Mouse (Mus musculus): ENCODE results near the gene 1110032A03Rik. TPM values are rescaled to one million over a fixed set of nuclear protein-coding genes. Genes with fewer than 3 reads are reported as not detected.

1110032A03Rik gene
- polyA plus RNA-seq, 1 experiment = 1.3 TPM

- H3K4me3 ChIP-seq (replicated peaks) = peak overlapping the region; percentile 96
- H3K9me3 ChIP-seq = no peaks in the 10 kb centered on the region
- peaks cover 47% of the 10 kb centered on the region for H3K36me3 ChIP-seq (replicated peaks; ENCODE audit: low read length)
- H3K27me3 ChIP-seq (replicated peaks) = no peaks in the 10 kb centered on the region
- H3K4me1 ChIP-seq = peaks cover 18% of the 10 kb centered on the region
- TF ChIP-seq GATA1 (IDR thresholded peaks at IDR 0.05; ENCODE audit: borderline replicate concordance, low read length) (no peak), FLI1 (IDR thresholded peaks at IDR 0.05; ENCODE audit: low read length) (no peak)
Observed at GRCm38 (mm10) chr9:50776162-50776760, 941 bp upstream of the 1110032A03Rik start.

DNA sequence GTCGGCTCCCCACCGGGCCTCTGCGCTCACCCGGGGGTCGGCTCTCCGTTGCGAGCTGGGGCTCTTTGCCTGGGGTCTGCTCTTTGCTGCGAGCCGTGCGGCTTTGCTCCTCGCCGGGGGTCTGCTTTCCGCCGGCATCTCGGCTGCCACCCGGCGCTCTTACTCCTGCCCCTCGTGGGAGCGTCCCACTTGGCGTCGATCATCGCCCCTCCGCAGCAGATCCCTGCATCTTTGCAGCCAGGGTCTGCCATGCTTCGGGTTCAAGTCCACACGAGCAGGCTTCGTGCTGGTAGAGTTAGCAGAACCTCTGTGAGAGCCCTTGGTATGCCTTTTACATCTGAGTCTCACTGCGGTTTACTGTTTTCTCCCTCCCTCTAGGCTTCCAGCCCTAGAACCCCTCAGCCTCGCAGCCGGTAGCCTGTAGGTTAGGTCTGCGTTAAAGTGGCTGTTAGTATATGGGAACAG, 374 bp upstream of the 1110032A03Rik start:
- peaks cover 18% of the 10 kb centered on the region for H3K4me1 ChIP-seq
- peaks cover 46% of the 10 kb centered on the region for H3K36me3 ChIP-seq (replicated peaks; ENCODE audit: low read length)
- peak overlapping the region; percentile 96 for H3K4me3 ChIP-seq (replicated peaks)
- H3K27me3 ChIP-seq (replicated peaks) = no peaks in the 10 kb centered on the region
- no peak for TF ChIP-seq FLI1 (IDR thresholded peaks at IDR 0.05; ENCODE audit: low read length)
- no peak for TF ChIP-seq GATA1 (IDR thresholded peaks at IDR 0.05; ENCODE audit: borderline replicate concordance, low read length)
- no peaks in the 10 kb centered on the region for H3K9me3 ChIP-seq

DNA sequence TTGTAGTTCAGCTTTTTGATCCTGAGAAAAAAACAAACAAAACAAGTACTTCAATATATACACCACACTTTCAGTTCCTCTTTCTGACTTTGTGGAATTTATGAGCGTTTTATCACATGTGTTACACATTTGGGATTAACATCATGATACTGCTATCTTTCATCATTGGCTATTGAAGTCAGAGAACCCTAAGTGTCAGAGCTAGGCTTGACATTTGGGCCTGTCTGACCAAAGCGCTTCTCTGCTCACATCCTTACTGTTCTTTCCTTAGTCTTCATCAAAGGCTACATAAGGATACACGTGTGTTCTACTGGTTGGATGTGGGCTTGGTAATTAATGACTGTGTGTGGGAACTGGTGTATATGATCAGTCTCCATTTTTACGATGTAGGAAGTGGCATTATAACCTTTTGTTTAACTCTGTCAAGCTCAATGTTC, 1.3 kb downstream of the 1110032A03Rik start:
- peak overlapping the region; percentile 96 for H3K4me3 ChIP-seq (replicated peaks)
- TF ChIP-seq FLI1 (IDR thresholded peaks at IDR 0.05; ENCODE audit: low read length) = no peak
- H3K9me3 ChIP-seq = no peaks in the 10 kb centered on the region
- peaks cover 35% of the 10 kb centered on the region for H3K36me3 ChIP-seq (replicated peaks; ENCODE audit: low read length)
- peaks cover 27% of the 10 kb centered on the region for H3K4me1 ChIP-seq
- H3K27me3 ChIP-seq (replicated peaks) = no peaks in the 10 kb centered on the region

- H3K4me3 ChIP-seq (replicated peaks) = no peak overlapping the region
- peaks cover 22% of the 10 kb centered on the region for H3K36me3 ChIP-seq (replicated peaks; ENCODE audit: low read length)
- no peaks in the 10 kb centered on the region for H3K9me3 ChIP-seq
- peaks cover 37% of the 10 kb centered on the region for H3K4me1 ChIP-seq
- H3K27me3 ChIP-seq (replicated peaks) = no peaks in the 10 kb centered on the region
- TF ChIP-seq GATA1 (IDR thresholded peaks at IDR 0.05; ENCODE audit: borderline replicate concordance, low read length) (no peak), FLI1 (IDR thresholded peaks at IDR 0.05; ENCODE audit: low read length) (no peak)
Observed at GRCm38 (mm10) chr9:50770011-50770410, 5.3 kb downstream of the 1110032A03Rik start.

GRCm38 (mm10) chr9:50768107-50769002, 7.0 kb downstream of the 1110032A03Rik start, which contains the start of gene Fdxacb1:
Gene Fdxacb1, plus strand, starts transcription at chr9:50768236.
- Histone ChIP-seq H3K4me1 (peaks cover 30% of the 10 kb centered on the region), H3K36me3 (replicated peaks; ENCODE audit: low read length) (peaks cover 32% of the 10 kb centered on the region), H3K4me3 (replicated peaks) (peak within 1 kb of the TSS; percentile 99), H3K9me3 (no peaks in the 10 kb centered on the region), H3K27me3 (replicated peaks) (no peaks in the 10 kb centered on the region)
- TF ChIP-seq GATA1 (IDR thresholded peaks at IDR 0.05; ENCODE audit: borderline replicate concordance, low read length) = no peak
- TF ChIP-seq FLI1 (IDR thresholded peaks at IDR 0.05; ENCODE audit: low read length) = no peak

DNA sequence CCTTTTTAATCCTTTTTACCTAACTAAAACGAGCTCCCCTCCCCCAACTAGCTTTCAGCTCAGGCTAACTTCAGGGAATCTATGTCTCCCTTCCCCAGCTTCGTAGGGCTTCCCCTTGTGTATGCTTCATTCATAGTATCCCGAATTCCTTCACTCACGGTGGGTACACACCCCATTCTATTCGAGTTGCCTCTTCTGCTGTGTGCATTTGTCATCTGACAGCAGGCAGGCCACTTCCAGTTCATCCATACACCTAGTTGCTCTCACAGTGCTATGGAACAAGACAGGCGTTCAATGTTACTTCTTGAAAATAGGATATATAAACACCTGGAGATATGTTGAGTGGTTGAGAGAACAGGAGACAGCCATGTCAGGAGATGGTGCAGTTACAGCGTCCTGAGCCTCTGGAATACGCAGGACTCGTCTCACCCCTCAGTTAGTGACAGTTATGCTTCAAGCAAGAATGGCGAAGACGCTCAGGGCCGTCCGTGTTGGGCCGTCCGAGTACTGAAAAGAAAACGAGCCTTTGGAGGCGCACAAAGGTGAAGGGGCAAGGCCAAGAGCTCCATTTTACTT, 7.7 kb downstream of the 1110032A03Rik start:
- Histone ChIP-seq H3K9me3 (no peaks in the 10 kb centered on the region), H3K4me1 (peaks cover 30% of the 10 kb centered on the region), H3K27me3 (replicated peaks) (no peaks in the 10 kb centered on the region), H3K4me3 (replicated peaks) (peak overlapping the region; percentile 99), H3K36me3 (replicated peaks; ENCODE audit: low read length) (peaks cover 34% of the 10 kb centered on the region)
- TF ChIP-seq GATA1 (IDR thresholded peaks at IDR 0.05; ENCODE audit: borderline replicate concordance, low read length) (no peak), FLI1 (IDR thresholded peaks at IDR 0.05; ENCODE audit: low read length) (no peak)

GRCm38 (mm10) chr9:50763331-50763730, 12.0 kb downstream of the 1110032A03Rik start:
- TF ChIP-seq GATA1 (IDR thresholded peaks at IDR 0.05; ENCODE audit: borderline replicate concordance, low read length) (no peak), FLI1 (IDR thresholded peaks at IDR 0.05; ENCODE audit: low read length) (no peak)

GRCm38 (mm10) chr9:50761520-50762243, 13.6 kb downstream of the 1110032A03Rik start:
- no peaks in the 10 kb centered on the region for H3K9me3 ChIP-seq
- no peak overlapping the region for H3K4me3 ChIP-seq (replicated peaks)
- H3K4me1 ChIP-seq = peaks cover 9% of the 10 kb centered on the region; the same call in 1 of the 2 replicates
- H3K27me3 ChIP-seq (replicated peaks) = peaks cover 6% of the 10 kb centered on the region
- TF ChIP-seq GATA1 (IDR thresholded peaks at IDR 0.05; ENCODE audit: borderline replicate concordance, low read length) (no peak), FLI1 (IDR thresholded peaks at IDR 0.05; ENCODE audit: low read length) (no peak)
- peaks cover 13% of the 10 kb centered on the region for H3K36me3 ChIP-seq (replicated peaks; ENCODE audit: low read length)

More at GRCm38 (mm10) chr9:50763331-50763730, 12.0 kb downstream of the 1110032A03Rik start:
- H3K4me1 ChIP-seq = peaks cover 19% of the 10 kb centered on the region
- H3K4me3 ChIP-seq (replicated peaks) = no peak overlapping the region
- no peaks in the 10 kb centered on the region for H3K9me3 ChIP-seq
- peaks cover 13% of the 10 kb centered on the region for H3K36me3 ChIP-seq (replicated peaks; ENCODE audit: low read length)
- H3K27me3 ChIP-seq (replicated peaks) = peaks cover 4% of the 10 kb centered on the region

GRCm38 (mm10) chr9:50756711-50757110, 18.6 kb downstream of the 1110032A03Rik start:
- Histone ChIP-seq H3K9me3 (no peaks in the 10 kb centered on the region), H3K4me3 (replicated peaks) (no peak overlapping the region), H3K4me1 (peaks cover 7% of the 10 kb centered on the region; the same call in 1 of the 2 replicates), H3K36me3 (replicated peaks; ENCODE audit: low read length) (no peaks in the 10 kb centered on the region), H3K27me3 (replicated peaks) (peaks cover 32% of the 10 kb centered on the region)
- TF ChIP-seq GATA1 (IDR thresholded peaks at IDR 0.05; ENCODE audit: borderline replicate concordance, low read length) (no peak), FLI1 (IDR thresholded peaks at IDR 0.05; ENCODE audit: low read length) (no peak)

All from megakaryocyte, embryonic 14.5 days (primary cell).